ENCODE assay signal across 8 mouse cellular contexts in genomic region chr2:92599487-92600347, GRCm38 (mm10). TPM values are rescaled to one million over a fixed set of nuclear protein-coding genes. Genes with fewer than 3 reads are reported as not detected.
DNase-seq lines count a peak whose midpoint lies in the region; ATAC-seq and TF ChIP-seq lines count a peak whose summit lies in the region.

Gene Chst1, plus strand, starts transcription at chr2:92599707.

- peak; percentile 22; the same call in 1 of the 2 replicates for ATAC-seq in common myeloid progenitor, adult 5-6 weeks (replicated peaks; ENCODE audit: low read depth, poor library complexity, severe bottlenecking)
- ATAC-seq in heart, embryonic 12.5 days (ENCODE audit: insufficient number of reproducible peaks, low FRiP score): peak; percentile 46; the same call in 1 of the 2 replicates
- ATAC-seq in lung, postnatal 0 days: peak; percentile 59

- peak within 1 kb of the TSS; percentile 100 for H3K4me2 ChIP-seq in heart, embryonic 12.5 days
- H3K4me2 ChIP-seq in lung, postnatal 0 days (replicated peaks; ENCODE audit: low read depth, low read length): peak within 1 kb of the TSS; percentile 87

- DNase-seq in testis, postnatal 14 days (ENCODE audit: low spot score): no peak
- peak; percentile 14 to 48 for DNase-seq in kidney, postnatal 36 days
- peak; percentile 47 for DNase-seq in lung, postnatal 0 days (ENCODE audit: low spot score)
- DNase-seq in right cerebral cortex, adult 2 months (ENCODE audit: low spot score in 2 of 2): peak; percentile 45 to 56
- no peak for DNase-seq in spleen, postnatal 14 days (ENCODE audit: low spot score in 2 of 2)

- peak within 1 kb of the TSS; percentile 63 for H3K4me3 ChIP-seq in testis, adult 2 months (ENCODE audit: control insufficient read depth, low read depth, low read length)
- peak within 1 kb of the TSS; percentile 61 for H3K4me3 ChIP-seq in heart, embryonic 12.5 days
- peak within 1 kb of the TSS; percentile 54 for H3K4me3 ChIP-seq in lung, postnatal 0 days (ENCODE audit: low read depth, low read length)

- H3K4me1 ChIP-seq in testis, adult 2 months (ENCODE audit: control insufficient read depth, insufficient read depth, low read length): peaks cover 11% of the 10 kb centered on the region
- peaks cover 10% of the 10 kb centered on the region; the same call in 1 of the 2 replicates for H3K4me1 ChIP-seq in heart, embryonic 12.5 days (replicated peaks)
- H3K4me1 ChIP-seq in lung, postnatal 0 days (ENCODE audit: insufficient read depth, low read depth, low read length): no peaks in the 10 kb centered on the region

- H3K27me3 ChIP-seq in testis, adult 2 months (ENCODE audit: control insufficient read depth, insufficient read depth, low read length): no peaks in the 10 kb centered on the region
- peaks cover 81% of the 10 kb centered on the region for H3K27me3 ChIP-seq in heart, embryonic 12.5 days (replicated peaks)
- H3K27me3 ChIP-seq in lung, postnatal 0 days (replicated peaks; ENCODE audit: insufficient read depth, low read length): peaks cover 13% of the 10 kb centered on the region; the same call in 1 of the 2 replicates

- H3K36me3 ChIP-seq in testis, adult 2 months (ENCODE audit: control insufficient read depth, insufficient read depth, low read length): no peaks in the 10 kb centered on the region
- no peaks in the 10 kb centered on the region for H3K36me3 ChIP-seq in heart, embryonic 12.5 days
- no peaks in the 10 kb centered on the region for H3K36me3 ChIP-seq in lung, postnatal 0 days (ENCODE audit: insufficient read depth, low read length)

- H3K9ac ChIP-seq in heart, embryonic 12.5 days: peak within 1 kb of the TSS; percentile 73
- peak within 1 kb of the TSS; percentile 23; the same call in 1 of the 2 replicates for H3K9ac ChIP-seq in lung, postnatal 0 days (replicated peaks; ENCODE audit: low read depth)

- no peak within 1 kb of the TSS; the same call in 1 of the 2 replicates for H3K27ac ChIP-seq in testis, adult 2 months (ENCODE audit: control insufficient read depth, insufficient read depth, low read depth, low read length)
- no peak within 1 kb of the TSS for H3K27ac ChIP-seq in heart, embryonic 12.5 days (ENCODE audit: poor library complexity, severe bottlenecking)
- no peak within 1 kb of the TSS for H3K27ac ChIP-seq in lung, postnatal 0 days (ENCODE audit: low read length)

- TF ChIP-seq EP300 in lung, postnatal 0 days (IDR thresholded peaks at IDR 0.05): no peak

- no peak for TF ChIP-seq CTCF in testis, adult 2 months (IDR thresholded peaks at IDR 0.05; ENCODE audit: control insufficient read depth, insufficient read depth, insufficient replicate concordance, low read depth, low read length)
- TF ChIP-seq CTCF in lung, postnatal 0 days (IDR thresholded peaks at IDR 0.05): no peak

- no peaks in the 10 kb centered on the region for H3K9me3 ChIP-seq in heart, embryonic 12.5 days (replicated peaks)
- H3K9me3 ChIP-seq in lung, postnatal 0 days (ENCODE audit: low read length): no peaks in the 10 kb centered on the region

- TF ChIP-seq POLR2A in testis, adult 2 months (IDR thresholded peaks at IDR 0.05; ENCODE audit: control insufficient read depth, low read depth, low read length): no peak

- WGBS in heart, embryonic 12.5 days: under 1% methylated on average over 49 of the region's 82 CpGs
- 0% methylated on average over 24 of the region's 82 CpGs for WGBS in lung, postnatal 0 days

RNA-seq across cellular contexts. Expression of gene Chst1, which starts in this region (rescaled TPM):
- 48.9 and 49.5 TPM in 2 replicates for polyA plus RNA-seq in testis, adult 2 months (2012; rRNA removed)
- total RNA-seq in common myeloid progenitor, adult 5-6 weeks (2017): 0.64 and 1.7 TPM in 2 replicates
- 1.3 and 1.6 TPM in 2 replicates for polyA plus RNA-seq in heart, embryonic 12.5 days (2016; fragmentation: Nextera tagmentation; extraction: Ambion mirVana)
- polyA plus RNA-seq in lung, postnatal 0 days (2015; fragmentation: Nextera tagmentation; extraction: Ambion mirVana): 5.2 TPM in 2 replicates

Comparison
In these comparisons a context has a peak if more than half of its experiments do, and no peak if none do; other contexts are left out.
1. DNase-seq: peak in kidney, postnatal 36 days (2 of 2), lung, postnatal 0 days (single experiment) and right cerebral cortex, adult 2 months (2 of 2); none in testis, postnatal 14 days (single experiment) and spleen, postnatal 14 days (0 of 2).
2. Peak in every context shown above with its lines, with median percentiles within 50 percentile points of each other: H3K4me3 ChIP-seq and ATAC-seq.